Mouse (Mus musculus) liver, embryonic 16.5 days (tissue): ENCODE measurements around the gene Tmem138. TPM values are rescaled to one million over a fixed set of nuclear protein-coding genes. Genes with fewer than 3 reads are reported as not detected.

ENCODE experiments used
- ATAC-seq: fragments of 200-750 bp; cut with Nextera tagmentation; 2 replicates; pipeline ENCODE4 v1.8.0; 2017; ENCODE audit warnings: low read depth, mild to moderate bottlenecking, moderate number of reproducible peaks, moderate library complexity
- H3K27ac ChIP-seq: fragments of 300-500 bp; sonication (generic); 2 replicates; pipeline ENCODE4 v1.5.1; 2014; ENCODE audit warnings: mild to moderate bottlenecking, low read length
- H3K27me3 ChIP-seq: fragments of 300-500 bp; sonication (generic); 2 replicates; pipeline ENCODE4 v1.6.1; 2014; ENCODE audit warnings: low read depth, low read length, mixed read lengths; ENCODE audit not compliant: control insufficient read depth, insufficient read depth
- H3K36me3 ChIP-seq: fragments of 300-500 bp; sonication (generic); 2 replicates; pipeline ENCODE4 v1.6.1; 2014; ENCODE audit warnings: mild to moderate bottlenecking; ENCODE audit not compliant: control insufficient read depth, insufficient read depth
- H3K4me1 ChIP-seq: fragments of 300-500 bp; sonication (generic); 2 replicates; pipeline ENCODE4 v1.6.1; 2014; ENCODE audit warnings: low read depth, low read length, mixed read lengths; ENCODE audit not compliant: control insufficient read depth
- H3K4me2 ChIP-seq: fragments of 300-500 bp; sonication (generic); 2 replicates; pipeline ENCODE4 v1.6.1; 2014; ENCODE audit warnings: low read depth, low read length, mixed read lengths
- H3K4me3 ChIP-seq: fragments of 300-500 bp; sonication (generic); 2 replicates; pipeline ENCODE4 v1.5.1; 2014; ENCODE audit warnings: low read depth, mild to moderate bottlenecking, low read length
- H3K9ac ChIP-seq: fragments of 300-500 bp; sonication (generic); 2 replicates; pipeline ENCODE4 v1.6.1; 2014; ENCODE audit warnings: low read depth, low read length
- H3K9me3 ChIP-seq: fragments of 300-500 bp; sonication (generic); replicated peaks from 2 replicates; pipeline ENCODE4 v1.6.1; 2016; ENCODE audit warnings: low read length; ENCODE audit not compliant: control insufficient read depth
- WGBS: fragments of 180-500 bp; shearing (Covaris S2); extraction: QIAGEN DNeasy Blood & Tissue Kit; methylation state at CpG from one replicate; pipeline ENCODE4 v1.1.7; 2014; ENCODE audit not compliant: insufficient replicate concordance; 5-methylcytosine and 5-hydroxymethylcytosine counted together
- polyA plus RNA-seq: library from polyadenylated mRNA; unstranded; fragments of >200 nt; fragmentation: Nextera tagmentation; extraction: Ambion mirVana; gene quantifications from 2 replicates; pipeline ENCODE4 v1.2.1, GENCODE M21; 2015

Tmem138 gene
- polyA plus RNA-seq, 1 experiment from 2014 or later, result 10.5 TPM

DNA sequence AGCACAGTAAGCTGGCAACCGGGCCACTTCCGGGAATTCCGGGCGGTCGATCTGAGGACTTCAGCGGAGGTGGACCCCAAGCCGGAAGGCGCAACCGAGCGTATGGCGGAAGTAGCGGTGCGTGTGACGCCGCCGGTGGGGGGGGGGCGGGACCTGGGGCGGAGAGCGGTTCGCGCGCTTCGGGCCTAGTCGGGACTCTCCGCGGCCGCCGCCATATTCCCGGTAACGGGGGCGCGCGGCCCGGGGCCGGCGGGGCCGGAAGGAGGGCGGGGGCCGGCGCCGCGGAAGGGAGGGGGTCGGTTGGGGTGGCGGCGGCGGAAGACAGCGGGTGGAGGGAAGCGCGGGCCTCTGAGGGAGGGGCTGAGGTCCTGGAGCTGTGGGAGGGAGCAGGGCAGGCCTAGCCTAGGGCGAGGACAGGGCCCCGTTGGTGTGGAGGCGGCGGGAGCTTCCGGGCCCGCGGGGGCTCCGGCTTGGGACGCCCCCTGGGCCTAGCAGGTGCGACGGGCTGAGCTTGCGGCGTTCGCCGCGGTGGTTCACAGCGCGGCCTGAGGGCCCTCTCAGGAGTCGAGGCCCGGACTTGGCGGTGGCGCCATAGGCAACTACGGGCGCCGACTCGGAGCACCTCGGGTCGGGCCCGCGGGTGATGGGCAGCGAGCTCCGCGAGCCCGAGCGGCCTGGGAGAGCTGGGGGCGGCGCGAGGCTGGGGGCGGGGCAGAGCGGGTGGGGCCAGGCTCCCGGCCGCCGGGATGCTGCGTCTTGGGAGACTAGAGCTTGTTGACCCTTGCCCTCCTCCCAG is 51.9 kb downstream of the Tmem138 start, which contains the start of gene Cpsf7:
Cpsf7 (plus strand) TSS at position 161 of the 796 bp plus-strand sequence.
- Histone ChIP-seq H3K4me2 (peak within 1 kb of the TSS; percentile 91), H3K9me3 (no peaks in the 10 kb centered on the region), H3K36me3 (peaks cover 12% of the 10 kb centered on the region), H3K27me3 (no peaks in the 10 kb centered on the region), H3K4me3 (peak within 1 kb of the TSS; percentile 99), H3K9ac (peak within 1 kb of the TSS; percentile 99), H3K27ac (peak within 1 kb of the TSS; percentile 98), H3K4me1 (peaks cover 28% of the 10 kb centered on the region)
- WGBS, result 0% methylated on average over 85 of the region's 93 CpGs
- ATAC-seq, result peak; percentile 91

DNA sequence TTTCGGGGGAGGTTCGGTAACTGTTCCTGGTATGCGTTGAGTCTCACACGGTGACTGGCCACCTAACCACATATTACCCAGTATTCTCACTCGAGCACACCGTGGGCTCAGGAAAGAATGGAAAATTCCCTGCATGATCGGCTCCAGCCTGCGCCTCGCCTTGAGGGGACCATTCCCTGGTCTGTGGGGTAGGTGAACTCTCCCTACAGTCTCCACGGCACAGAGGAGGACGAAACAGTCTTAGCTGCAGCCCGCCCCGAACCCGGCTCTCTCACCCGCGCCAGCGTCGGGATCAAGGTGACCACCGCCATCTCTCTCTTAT is 52.4 kb downstream of the Tmem138 start:
- Histone ChIP-seq H3K27me3 (no peaks in the 10 kb centered on the region), H3K36me3 (peaks cover 7% of the 10 kb centered on the region), H3K27ac (peak overlapping the region; percentile 98), H3K4me2 (peak overlapping the region; percentile 91), H3K9me3 (no peaks in the 10 kb centered on the region), H3K4me1 (peaks cover 28% of the 10 kb centered on the region), H3K4me3 (peak overlapping the region; percentile 99), H3K9ac (peak overlapping the region; percentile 99)
- ATAC-seq, result no peak
- WGBS, result 0% methylated on average over 19 of the region's 19 CpGs

DNA sequence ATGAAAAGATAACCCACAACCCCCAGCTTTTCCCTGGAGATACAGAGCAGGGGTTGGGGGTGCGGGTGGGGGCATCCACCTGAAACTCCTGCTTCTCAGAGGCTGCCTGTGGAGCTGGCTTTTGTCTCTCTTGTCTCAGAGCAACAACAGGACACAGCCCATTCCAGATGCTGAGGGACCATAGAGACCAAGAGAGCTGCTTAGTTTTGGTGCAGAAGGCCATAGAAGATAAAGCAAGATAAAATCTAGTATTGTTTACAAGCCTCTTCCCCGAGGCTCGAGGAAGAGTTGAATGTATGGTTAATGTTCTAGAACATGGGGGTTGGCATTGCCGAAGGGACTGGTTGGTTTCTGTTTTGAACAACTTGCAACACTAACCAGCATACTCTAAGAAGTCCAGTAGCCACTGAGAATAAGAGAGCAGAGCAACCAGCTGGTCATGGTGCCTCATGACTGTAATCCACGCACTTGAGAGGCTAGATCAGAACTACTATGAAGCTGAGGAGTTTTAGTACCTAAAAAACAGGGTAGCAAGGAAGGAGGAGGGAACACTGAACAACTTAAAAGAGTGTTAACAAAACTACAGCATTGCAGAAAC is 53.6 kb downstream of the Tmem138 start:
- Histone ChIP-seq H3K4me1 (peaks cover 28% of the 10 kb centered on the region), H3K9me3 (no peaks in the 10 kb centered on the region), H3K27ac (peak overlapping the region; percentile 69), H3K4me2 (peak overlapping the region; percentile 91), H3K36me3 (peaks cover 6% of the 10 kb centered on the region), H3K4me3 (peak overlapping the region; percentile 42), H3K9ac (peak overlapping the region; percentile 62), H3K27me3 (no peaks in the 10 kb centered on the region)
- WGBS, result 26% methylated on average over 5 of the region's 5 CpGs
- ATAC-seq, result no peak

DNA sequence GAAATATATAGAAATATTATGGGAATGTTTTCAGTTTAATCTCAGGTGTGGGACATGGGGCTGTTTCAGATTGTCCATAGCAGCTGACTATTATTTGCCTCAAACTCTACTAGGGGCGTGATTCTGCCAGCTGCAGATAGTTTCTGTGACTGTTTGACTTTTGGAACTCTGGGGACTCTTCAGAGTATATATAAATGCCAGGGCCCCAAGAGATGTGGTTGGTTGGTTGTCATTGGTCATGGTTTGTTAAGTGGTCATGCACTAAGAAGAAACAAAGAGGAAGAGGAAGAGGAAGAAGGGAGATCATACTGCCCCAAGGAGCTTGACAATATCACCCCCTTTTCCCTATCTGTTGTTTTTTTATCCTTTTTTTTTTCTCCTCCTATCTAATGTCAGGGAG is 55.2 kb downstream of the Tmem138 start:
- no peaks in the 10 kb centered on the region for H3K27me3 ChIP-seq
- H3K4me3 ChIP-seq, result no peak overlapping the region
- H3K4me2 ChIP-seq, result no peak overlapping the region
- peaks cover 23% of the 10 kb centered on the region for H3K4me1 ChIP-seq
- peaks cover 6% of the 10 kb centered on the region for H3K36me3 ChIP-seq
- H3K27ac ChIP-seq, result no peak overlapping the region
- H3K9ac ChIP-seq, result no peak overlapping the region
- H3K9me3 ChIP-seq, result no peaks in the 10 kb centered on the region
- WGBS, result 59% methylated on average over 1 of the region's 1 CpGs
- no peak for ATAC-seq

Other genes with a start within 250 kb of the Tmem138 start
- 0.11 and 0.39 TPM in 2 replicates for gene Syt7, start 188.3 kb downstream of the Tmem138 start, polyA plus RNA-seq
- gene Lrrc10b, start 119.9 kb downstream of the Tmem138 start, polyA plus RNA-seq, result 0.06 TPM in 1 of 2 replicates, not detected in the other
- not detected in 2 replicates for gene Ppp1r32, start 94.4 kb downstream of the Tmem138 start, polyA plus RNA-seq
- 11.7 and 14.0 TPM in 2 replicates for gene Cpsf7, start 52.1 kb downstream of the Tmem138 start, polyA plus RNA-seq
- gene Sdhaf2, start 51.2 kb downstream of the Tmem138 start, polyA plus RNA-seq, result 23.2 and 28.3 TPM in 2 replicates
- gene Tmem216, start 21.1 kb downstream of the Tmem138 start, polyA plus RNA-seq, result 9.7 and 9.9 TPM in 2 replicates
- 17.0 and 19.6 TPM in 2 replicates for gene Cyb561a3, start 190 bp downstream of the Tmem138 start, polyA plus RNA-seq
- gene Ddb1, start 28.0 kb upstream of the Tmem138 start, polyA plus RNA-seq, result 170 and 176 TPM in 2 replicates
- gene Tkfc, start 28.3 kb upstream of the Tmem138 start, polyA plus RNA-seq, result 39.7 and 47.8 TPM in 2 replicates
- gene Vwce, start 56.9 kb upstream of the Tmem138 start, polyA plus RNA-seq, result 13.5 and 16.0 TPM in 2 replicates
- gene Pga5, start 100.7 kb upstream of the Tmem138 start, polyA plus RNA-seq, result 0.06 TPM in 1 of 2 replicates, not detected in the other
- gene Vps37c, start 111.4 kb upstream of the Tmem138 start, polyA plus RNA-seq, result 11.7 and 12.1 TPM in 2 replicates
- not detected in 2 replicates for gene Cd5, start 161.6 kb upstream of the Tmem138 start, polyA plus RNA-seq